Mouse (Mus musculus) retina, postnatal 7 days (tissue): ENCODE data around the gene Pbld2.
A peak's percentile ranks its signal among the peaks of the same experiment; 100 is the strongest.

Experiments used
- DNase-seq: peaks from one replicate; pipeline ENCODE4 v3.0.0-alpha.2; 2012; ENCODE audit warnings: low read depth, low spot score

Pbld2 gene

DNA sequence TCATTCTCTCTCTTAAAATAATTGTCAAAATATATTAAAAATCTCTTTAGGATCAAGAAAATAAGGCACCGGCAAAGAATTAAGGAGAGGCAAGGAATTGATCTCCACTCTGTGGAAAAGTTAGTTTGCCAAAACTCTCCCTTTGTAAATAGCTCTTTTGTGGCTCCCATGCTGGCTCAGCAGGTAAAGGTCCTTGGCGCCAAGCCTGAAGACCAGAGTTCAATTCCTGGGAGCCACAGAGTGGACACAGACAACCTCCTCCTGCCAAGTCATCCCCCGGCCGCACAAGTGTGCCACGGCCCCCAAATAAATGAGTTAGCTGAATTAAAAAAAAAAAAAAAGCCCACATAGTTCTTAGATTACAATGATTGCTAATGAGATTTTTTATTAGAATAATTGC, 38.6 kb downstream of the Pbld2 start:
- no peak for DNase-seq

DNA sequence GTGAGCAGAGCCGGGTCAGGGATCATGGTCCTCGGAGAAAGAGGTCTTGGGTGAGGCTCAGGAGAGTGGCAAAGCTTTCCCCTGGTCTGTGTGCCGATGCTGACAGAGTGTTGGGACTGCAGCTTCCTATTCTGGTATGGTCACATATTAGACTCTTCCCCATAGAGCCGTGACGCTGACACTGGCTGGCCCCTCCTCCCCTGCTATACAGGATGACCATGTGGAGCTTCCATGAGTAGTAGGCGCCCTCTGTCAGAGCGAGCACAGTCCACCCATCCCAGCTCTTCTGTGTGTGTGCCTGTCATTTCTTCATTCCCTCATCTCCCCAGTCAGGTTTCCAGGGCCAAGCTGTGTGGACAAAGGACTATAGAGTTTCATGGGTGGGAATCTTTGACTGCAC, 39.2 kb downstream of the Pbld2 start:
- DNase-seq = no peak

DNA sequence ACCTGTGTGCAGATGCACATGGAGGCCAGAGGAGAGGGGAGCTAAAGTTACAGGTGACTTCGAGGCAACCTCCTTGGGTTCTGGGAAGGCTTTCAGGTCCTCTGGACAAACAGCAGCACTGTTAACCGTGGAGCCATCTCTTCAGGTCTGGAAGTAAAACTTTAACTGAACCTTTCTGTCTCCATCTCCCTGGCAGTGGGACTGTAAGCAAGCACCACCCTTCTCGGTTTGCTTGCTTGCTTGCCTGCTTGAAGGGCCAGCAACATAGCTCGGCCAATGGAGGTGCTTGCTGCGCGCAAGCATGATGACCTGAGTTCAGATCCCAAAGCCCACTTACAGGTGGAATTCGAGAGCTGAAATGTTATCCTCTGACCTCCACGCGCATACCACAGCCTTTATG, 40.4 kb downstream of the Pbld2 start:
- no peak for DNase-seq

DNA sequence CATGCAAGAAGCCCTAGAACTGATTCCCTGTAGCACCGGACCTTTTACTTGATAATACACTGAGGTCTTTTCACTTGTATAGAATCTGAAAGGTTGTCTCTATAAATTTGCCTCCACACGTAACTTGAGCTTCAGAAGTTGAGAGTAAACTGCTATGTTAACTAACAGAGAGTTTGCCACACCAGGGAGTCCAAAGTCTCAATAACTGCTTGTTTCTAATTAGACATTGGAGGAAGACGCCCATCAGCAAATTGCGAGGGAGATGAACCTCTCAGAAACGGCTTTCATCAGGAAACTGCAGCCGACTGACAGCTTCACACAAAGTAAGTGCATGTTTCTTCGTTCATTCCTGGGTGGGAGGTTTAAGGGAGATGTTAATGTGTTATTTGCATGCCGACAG, 41.4 kb downstream of the Pbld2 start:
- no peak for DNase-seq

DNA sequence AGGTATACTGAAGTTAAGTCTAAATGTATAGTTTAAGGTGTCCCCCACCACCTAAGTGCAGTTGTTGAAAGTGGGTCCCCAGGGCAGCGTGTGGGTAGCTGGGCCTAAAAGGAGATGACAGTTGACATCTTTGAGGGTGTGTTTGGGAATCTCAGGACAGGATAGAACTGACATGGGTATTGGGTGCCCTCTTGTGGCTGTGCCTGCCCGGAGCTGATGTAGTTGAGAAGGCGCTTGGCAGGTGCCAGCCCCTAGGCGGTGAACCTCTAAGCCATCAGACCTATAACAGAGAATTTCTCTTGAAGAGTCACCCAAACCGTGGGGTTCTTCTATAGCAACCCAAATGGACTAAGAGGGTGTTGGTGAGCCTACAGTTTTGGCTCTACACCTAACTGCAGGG, 41.9 kb downstream of the Pbld2 start:
- peak; percentile 69 for DNase-seq

DNA sequence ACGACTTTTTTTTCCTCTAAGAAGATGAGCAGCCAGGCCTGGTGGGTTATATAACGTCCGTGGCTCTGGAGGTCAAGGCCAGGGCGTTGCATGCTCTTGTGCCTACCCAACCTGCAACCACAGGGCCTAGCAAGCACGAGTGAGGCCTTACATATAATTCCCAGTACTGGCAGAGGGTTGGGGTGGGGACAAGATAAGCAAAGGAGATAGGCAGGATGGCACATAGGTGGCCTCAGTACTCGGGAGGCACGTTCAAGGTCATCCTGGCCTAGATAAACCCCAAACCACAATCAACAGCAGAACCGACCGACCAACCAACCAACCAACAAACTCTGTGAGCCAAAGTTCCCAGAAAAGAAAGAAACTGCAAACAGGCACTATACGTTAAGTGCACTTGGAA, 62.2 kb downstream of the Pbld2 start:
- DNase-seq = no peak

DNA sequence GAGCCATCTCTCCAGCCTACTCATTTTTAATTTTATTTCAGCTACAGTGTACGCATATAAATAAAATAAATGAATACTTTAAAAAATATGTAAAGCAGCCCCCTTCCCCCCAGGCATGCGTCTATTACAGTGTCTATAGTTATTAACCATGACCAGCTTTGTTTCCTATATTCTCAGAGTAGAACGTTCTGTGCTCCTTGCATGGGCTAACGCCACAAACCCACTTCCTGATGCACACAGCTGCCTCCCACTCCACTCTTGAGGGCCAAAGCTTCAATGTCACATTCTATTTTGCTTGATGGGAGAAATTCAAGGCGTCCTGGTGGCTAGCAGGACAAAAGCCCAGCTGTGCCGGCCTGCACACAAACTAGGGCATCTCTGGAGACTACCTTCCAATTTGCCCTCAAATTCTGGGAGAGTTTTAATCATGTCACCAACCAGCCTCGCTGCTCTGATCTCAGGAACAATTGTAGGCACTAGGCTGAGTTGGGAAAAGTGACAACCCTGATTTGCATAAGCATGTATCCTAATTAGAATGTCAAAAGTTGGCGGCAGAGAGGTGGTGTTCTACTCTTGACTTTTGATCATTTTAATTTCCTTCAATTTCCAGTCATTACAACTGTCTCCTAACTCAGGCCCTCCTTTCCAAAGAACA, 65.1 kb downstream of the Pbld2 start:
- no peak for DNase-seq

DNA sequence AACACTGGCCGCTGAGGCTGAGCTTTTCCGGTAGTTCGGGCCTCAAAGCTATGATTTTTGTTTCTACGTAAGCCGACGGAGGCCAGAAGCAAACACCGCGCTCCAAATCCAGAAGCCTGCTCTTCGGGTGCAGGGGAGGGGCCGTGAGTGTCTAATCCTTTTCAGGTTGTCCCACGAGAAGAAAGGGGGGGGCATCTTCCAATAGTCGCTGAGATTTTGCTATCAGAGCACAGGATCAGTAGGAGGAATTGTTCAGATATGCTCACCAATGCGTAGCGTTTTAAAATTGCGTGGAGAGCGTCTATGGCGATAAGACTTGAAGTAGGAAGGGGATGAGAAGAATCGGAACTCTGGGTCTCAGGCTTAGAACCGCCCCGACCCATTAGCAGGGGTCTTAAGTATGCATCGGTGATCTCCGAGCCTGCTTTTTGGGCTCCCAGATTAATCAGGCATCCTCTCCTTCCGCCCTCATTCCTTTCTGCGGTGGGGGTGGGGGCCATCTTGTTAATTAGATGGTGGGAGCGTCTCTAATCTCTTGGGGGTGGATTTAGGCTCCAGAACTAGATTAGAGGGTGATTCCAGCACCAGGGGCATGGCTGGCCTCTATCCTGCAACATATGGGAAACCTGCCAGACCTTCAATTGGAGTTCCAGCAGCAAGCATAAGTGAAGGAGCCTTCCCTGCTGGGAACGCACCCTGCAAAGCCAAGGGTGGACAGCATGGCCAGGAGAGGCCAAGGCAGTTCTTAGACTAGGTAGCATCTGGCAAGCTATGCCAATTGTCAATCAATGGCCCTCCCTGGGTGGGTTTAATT, 65.8 kb downstream of the Pbld2 start:
- no peak for DNase-seq

DNA sequence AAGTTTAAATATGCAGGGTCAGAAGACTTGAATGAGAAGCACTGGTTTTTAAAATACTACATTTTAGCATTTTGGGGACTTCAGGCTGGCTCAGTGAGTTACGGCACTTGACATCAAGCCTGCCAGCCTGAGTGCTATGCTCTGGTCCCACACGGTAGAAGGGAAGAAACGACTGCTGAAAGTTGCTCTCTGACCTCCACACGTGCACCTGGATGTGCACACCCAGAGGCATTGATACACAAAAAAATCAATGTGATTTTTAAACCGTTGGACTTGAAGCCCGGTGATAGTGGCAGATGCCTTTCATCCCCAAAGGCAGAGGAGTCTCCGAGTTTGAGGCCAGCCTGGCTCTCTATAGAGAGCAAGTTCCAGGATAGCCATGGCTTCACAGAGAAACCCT, 67.8 kb downstream of the Pbld2 start:
- no peak for DNase-seq

DNA sequence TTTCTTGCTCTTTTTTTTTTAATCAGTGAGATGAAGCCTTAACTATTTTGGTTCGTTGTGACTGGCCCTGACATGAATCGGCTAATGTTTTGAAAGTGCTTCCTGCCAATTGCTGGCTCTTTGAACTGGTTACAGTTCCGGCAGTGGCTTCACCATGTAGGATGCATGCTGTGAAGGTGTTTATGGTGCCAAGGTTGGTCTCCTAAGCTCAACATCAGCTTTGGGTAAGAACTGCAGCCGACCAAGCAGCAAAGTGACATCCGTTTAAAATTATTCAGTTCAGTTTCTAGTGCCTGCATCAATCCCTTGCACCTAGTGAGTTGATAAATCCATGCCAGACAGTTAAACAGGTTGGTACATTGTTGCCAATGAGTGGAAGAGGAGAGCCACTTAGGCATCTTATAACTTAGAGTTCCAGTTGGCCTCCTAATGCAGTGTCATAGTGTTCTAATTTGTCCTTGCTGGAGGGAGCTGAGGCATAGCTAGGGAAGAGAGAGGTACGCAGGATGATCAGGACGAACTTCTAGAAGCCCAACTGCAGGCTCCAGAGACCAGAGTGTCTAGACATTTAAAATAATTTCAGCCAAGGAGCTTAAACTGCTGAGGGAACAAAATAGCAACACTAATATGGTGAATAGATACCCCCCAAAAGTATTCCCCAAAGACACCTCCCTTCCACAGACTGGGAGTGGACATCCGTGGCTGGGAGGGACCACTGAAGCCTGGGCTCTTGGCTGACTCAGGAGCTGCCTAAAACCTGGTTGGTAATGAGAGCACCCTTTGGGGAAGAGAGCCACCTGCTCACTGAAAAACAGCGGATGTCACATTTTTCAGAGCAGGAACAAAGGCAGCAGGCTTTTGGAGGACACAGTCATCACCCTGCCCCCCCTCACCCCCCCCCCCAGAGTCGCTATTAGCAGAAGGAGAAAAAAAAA, 68.8 kb downstream of the Pbld2 start:
- no peak for DNase-seq

DNA sequence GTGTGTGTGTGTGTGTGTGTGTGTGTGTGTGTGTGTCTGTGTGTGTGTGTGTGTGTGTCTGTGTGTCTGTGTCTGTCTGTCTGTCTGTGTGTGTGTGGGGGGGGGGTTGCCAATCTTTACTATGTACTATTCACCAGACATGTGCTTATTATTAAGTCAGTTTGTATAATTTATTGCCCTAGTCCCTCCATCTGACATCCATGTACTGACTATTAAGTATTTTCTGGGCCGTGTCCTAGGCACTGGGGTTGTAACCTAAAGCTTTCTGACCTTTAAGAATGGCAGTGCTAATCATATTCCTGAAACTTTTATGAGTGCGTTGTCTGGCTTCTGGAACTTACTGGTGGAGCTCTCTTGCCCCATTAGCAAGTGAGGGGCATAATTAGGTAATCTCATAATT, 72.6 kb downstream of the Pbld2 start:
- DNase-seq = no peak

DNA sequence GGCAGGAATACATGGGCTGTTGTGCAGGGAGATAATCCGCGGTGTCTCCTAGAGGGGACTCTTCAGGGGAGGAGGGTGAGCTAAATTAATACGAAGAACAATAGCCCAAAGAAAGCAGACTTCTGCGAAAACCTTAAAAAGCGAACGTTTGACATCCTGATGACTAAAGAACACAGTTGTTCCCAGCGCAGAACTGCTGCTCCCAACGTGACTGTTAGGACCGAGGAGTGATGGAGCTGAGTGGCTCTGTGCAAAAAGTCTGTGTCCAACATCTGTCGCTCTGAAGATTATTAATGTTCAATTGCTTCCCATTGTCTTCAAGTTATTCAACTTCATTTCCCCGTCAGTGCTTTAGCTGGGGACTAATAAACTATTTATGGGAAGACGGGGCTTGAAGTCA, 74.1 kb downstream of the Pbld2 start:
- DNase-seq = no peak

DNA sequence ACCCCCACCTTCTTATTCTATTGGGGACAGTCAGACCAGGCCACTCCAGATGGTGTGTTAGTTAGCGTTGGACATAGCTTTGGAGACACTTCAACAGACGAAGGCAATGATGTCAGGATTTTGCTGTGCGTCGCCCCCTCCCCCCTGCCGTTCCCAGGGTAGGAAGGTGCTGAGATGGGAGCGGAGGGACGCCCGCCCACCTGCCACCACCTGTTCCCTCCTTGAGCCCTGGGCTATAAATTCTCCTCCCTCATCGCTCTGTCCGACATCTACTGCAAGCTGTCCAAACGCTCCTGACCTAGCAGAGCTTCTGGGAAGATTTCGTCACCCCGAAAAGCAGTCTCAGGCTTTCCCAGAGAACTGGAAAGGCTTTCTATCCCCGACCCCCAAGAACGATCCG, 75.4 kb downstream of the Pbld2 start, which contains the start of gene Atoh7:
TSS of gene Atoh7 (plus strand) at position 131 of the 400 bp plus-strand sequence.
- DNase-seq = no peak

DNA sequence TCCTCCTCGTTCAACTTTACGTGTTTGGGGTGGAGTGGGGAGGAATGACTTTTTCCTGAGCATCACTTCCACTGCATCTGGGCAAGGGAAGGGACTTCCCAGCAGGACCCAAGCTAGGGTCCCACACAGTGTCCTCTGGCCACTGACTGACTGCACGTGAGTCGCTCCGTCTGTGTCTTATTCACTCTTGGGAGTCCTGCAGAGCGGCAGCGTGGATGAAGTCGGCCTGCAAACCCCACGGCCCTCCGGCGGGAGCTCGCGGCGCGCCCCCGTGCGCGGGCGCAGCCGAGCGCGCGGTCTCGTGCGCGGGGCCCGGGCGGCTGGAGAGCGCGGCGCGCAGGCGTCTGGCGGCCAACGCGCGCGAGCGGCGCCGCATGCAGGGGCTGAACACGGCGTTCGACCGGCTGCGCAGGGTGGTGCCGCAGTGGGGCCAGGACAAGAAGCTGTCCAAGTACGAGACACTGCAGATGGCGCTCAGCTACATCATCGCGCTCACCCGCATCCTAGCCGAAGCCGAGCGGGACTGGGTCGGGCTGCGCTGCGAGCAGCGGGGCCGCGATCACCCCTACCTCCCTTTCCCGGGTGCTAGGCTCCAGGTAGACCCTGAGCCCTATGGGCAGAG, 75.9 kb downstream of the Pbld2 start:
- DNase-seq = peak; percentile 48

DNA sequence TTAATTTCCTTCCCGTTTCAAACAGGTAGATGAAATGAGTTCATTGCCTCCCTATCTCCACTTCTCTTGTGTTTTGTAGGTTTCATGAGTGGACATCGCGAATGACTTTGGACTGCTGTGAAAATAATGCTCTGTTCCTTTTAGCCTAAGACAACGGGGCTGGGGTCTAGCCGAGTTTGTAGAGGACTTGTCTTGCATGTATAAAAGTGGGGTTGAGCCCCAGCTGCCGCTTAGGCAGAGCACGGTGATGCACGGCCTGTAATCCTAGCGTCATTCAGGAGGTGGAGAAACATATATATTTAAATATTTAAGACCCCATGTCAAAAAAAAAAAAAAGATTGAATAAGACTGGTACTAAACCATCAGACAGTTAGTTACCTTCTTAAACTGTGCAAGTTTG, 76.5 kb downstream of the Pbld2 start:
- DNase-seq = no peak
